Mouse (Mus musculus) ES-Bruce4 (cell line): Measurements from ENCODE around the gene Selenow. TPM values are rescaled to one million over a fixed set of nuclear protein-coding genes. Genes with fewer than 3 reads are reported as not detected.

ENCODE experiments used
- H3K27ac ChIP-seq: 2 replicates; pipeline ENCODE4 v1.5.1; 2012; ENCODE audit warnings: low read length, inconsistent platforms; ENCODE audit not compliant: insufficient read depth
- H3K27me3 ChIP-seq: 2 replicates; pipeline ENCODE4 v1.6.1; 2012; ENCODE audit warnings: mild to moderate bottlenecking, low read length, inconsistent platforms; ENCODE audit not compliant: control insufficient read depth, poor library complexity, insufficient read depth, severe bottlenecking
- H3K36me3 ChIP-seq: 2 replicates; pipeline ENCODE4 v1.6.1; 2012; ENCODE audit warnings: inconsistent platforms, mild to moderate bottlenecking, low read length, moderate library complexity; ENCODE audit not compliant: control insufficient read depth, poor library complexity, insufficient read depth, severe bottlenecking
- H3K4me1 ChIP-seq: one replicate; pipeline ENCODE4 v1.8.1; 2011; ENCODE audit warnings: low read length; ENCODE audit not compliant: control insufficient read depth, insufficient read depth
- H3K4me3 ChIP-seq: 2 replicates; pipeline ENCODE4 v1.5.1; 2011; ENCODE audit warnings: low read depth, mild to moderate bottlenecking, low read length
- H3K9ac ChIP-seq: 2 replicates; pipeline ENCODE4 v1.6.1; 2012; ENCODE audit warnings: low read depth, mild to moderate bottlenecking, inconsistent platforms; ENCODE audit not compliant: poor library complexity, severe bottlenecking
- H3K9me3 ChIP-seq: replicated peaks from 2 replicates; pipeline ENCODE4 v1.6.1; 2012; ENCODE audit warnings: mild to moderate bottlenecking, low read length, inconsistent platforms; ENCODE audit not compliant: control insufficient read depth, poor library complexity, insufficient read depth, severe bottlenecking
- CTCF ChIP-seq: IDR thresholded peaks from one replicate; pipeline ENCODE4 v1.8.1; 2011; ENCODE audit warnings: low read depth, low read length
- EP300 ChIP-seq: IDR thresholded peaks from 2 replicates; pipeline ENCODE4 v1.6.1; 2011; ENCODE audit warnings: low read depth, low read length; ENCODE audit not compliant: insufficient read depth
- POLR2A ChIP-seq: IDR thresholded peaks from one replicate; pipeline ENCODE4 v1.8.1; 2011; ENCODE audit warnings: low read length; ENCODE audit not compliant: insufficient read depth
- polyA plus RNA-seq: library from polyadenylated mRNA; stranded (reverse); fragments of >200 nt; gene quantifications from 2 replicates; pipeline ENCODE4 v1.2.4, GENCODE M21; 2011; ENCODE audit warnings: low read depth; ENCODE audit not compliant: missing spikeins, insufficient read depth, insufficient read length

Gene Selenow
- polyA plus RNA-seq, 1 experiment = 93.1 TPM

DNA sequence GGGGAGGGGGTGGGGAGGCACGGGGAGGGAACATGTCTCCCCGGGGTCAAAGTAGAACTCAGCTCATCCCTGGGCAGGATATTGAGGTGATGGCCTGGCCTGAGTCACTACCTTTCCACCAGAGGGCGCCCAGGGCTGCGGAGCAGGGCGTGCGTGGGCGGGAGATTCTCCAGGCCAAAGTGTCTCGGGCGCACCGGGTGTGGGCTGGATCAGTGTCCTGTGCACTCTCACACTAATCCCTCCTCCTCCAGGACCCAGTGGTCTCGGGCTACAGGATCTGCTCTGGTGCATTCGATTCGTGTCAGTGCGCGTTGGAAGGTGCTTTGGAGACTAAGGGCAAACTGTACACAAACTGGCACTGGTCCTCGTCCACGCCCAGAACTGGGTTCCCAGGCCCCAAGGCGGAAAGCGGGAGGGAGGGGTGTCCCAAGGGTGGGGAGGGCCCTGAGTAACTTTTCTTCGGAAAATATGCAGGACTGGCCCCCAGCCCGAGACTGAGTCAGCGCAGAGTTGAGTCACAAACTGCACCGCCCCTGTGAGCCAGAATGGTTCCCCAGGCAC lies 26.3 kb upstream of the Selenow start:
- Histone ChIP-seq H3K27ac (no peak overlapping the region), H3K36me3 (peaks cover 10% of the 10 kb centered on the region), H3K9ac (peak overlapping the region; percentile 10), H3K4me3 (peak overlapping the region; percentile 38), H3K9me3 (no peaks in the 10 kb centered on the region), H3K27me3 (no peaks in the 10 kb centered on the region), H3K4me1 (peaks cover 3% of the 10 kb centered on the region)
- TF ChIP-seq CTCF (peak; percentile 78), POLR2A (no peak)

DNA sequence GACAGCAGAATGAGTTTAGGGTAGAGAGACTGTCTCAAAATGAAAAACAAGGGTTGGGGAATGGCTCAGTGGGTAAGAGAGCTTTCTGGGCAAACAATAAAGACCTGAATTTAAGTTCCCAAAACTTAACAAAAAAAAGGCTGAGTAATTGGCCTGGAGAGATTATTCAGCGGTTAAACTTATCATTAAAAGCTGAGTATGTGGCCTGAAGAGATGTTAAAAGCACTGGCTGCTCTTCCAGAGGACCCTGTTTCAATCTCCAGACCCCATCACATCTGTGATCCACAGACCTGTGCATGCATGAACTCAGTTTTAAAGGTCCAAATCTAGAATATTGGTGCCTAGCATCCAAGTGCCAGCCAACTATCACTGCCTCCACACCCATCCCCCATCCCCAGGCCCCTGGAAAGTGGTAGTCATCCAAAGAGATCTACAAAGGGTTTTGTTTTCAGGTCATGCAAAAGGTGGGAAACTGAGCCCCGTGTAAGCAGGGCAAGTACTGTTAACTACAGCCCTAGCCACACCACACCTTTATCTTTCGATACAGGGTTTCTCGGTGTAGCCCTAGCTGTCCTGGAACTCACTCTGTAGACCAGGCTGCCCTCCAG lies 25.6 kb upstream of the Selenow start:
- Histone ChIP-seq H3K9ac (peak overlapping the region; percentile 10), H3K27ac (peak overlapping the region; percentile 45)

DNA sequence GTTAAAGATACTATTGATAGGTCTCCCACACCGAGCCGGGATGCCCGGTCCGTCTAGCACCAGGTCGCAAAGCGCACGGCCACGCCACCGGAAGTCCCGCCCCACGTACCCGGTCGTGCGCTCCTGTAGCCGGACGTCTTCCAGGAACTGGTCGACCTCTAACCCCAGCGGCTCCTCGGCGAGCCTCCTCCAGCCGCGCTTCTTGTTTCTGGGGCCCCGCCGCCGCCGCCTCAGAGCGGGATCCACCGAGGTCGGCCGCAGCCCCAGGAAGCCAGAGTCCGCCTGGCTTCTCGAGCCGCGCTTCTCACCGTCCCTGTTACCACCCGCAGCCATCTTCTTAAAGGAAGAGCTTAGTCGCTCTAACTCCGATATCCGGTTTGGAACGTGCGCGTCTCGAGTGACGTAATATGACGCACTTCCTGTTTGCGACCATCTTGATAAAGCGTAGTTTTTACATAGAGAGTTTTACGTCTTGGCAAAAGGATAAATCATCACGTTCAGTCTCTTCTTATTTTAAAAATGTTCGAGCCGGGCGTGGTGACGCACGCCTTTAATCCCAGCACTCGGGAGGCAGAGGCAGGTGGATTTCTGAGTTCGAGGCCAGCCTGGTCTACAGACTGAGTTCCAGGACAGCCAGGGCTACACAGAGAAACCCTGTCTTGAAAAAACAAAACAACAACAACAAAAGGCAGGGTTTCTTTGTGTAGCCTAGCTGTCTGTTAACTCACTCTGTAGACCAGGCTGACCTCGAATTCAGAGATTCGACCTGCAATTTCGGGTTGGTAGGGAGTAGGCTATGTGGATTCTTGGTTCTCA lies 23.7 kb upstream of the Selenow start, which contains the start of gene Nop53:
Gene Nop53 (minus strand): TSS at position 354 of the 816 bp plus-strand sequence.
- peak within 1 kb of the TSS; percentile 93 for H3K9ac ChIP-seq
- H3K4me3 ChIP-seq = peak within 1 kb of the TSS; percentile 86
- no peak for TF ChIP-seq EP300
- TF ChIP-seq CTCF = no peak
- no peak for TF ChIP-seq POLR2A
- H3K4me1 ChIP-seq = peaks cover 3% of the 10 kb centered on the region
- H3K9me3 ChIP-seq = no peaks in the 10 kb centered on the region
- peaks cover 34% of the 10 kb centered on the region for H3K36me3 ChIP-seq
- no peaks in the 10 kb centered on the region for H3K27me3 ChIP-seq
- H3K27ac ChIP-seq = 0 out of 2 replicates have a peak within 1 kb of the TSS, but pooled peaks have one; percentile 42

More for the DNA sequence above, 25.6 kb upstream of the Selenow start:
- Histone ChIP-seq H3K4me3 (peak overlapping the region; percentile 38), H3K4me1 (peaks cover 3% of the 10 kb centered on the region), H3K27me3 (no peaks in the 10 kb centered on the region), H3K36me3 (peaks cover 16% of the 10 kb centered on the region), H3K9me3 (no peaks in the 10 kb centered on the region)
- no peak for TF ChIP-seq POLR2A
- no peak for TF ChIP-seq CTCF
- TF ChIP-seq EP300 = no peak

DNA sequence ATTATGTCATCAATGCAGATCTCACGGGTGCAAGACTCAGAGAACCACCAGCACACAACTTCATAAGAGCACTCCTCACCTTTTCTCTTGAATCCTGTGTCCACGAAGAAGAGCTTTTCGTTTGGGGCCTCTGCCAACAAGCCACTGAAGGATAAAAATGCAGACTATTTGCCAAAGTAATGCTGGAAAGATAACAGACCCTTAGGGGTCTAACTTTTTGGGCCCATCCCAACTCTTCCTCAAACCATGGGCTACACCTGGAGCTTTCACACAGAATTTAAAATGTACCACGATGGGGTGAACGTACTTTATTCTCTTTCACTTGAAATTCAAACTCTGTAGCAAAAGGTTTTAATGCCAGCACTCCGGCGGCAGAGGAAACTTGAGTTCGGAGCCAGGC lies 23.0 kb upstream of the Selenow start:
- Histone ChIP-seq H3K27ac (0 out of 2 replicates have a peak overlapping the region, but pooled peaks have one; percentile 17), H3K4me3 (peak overlapping the region; percentile 86)

DNA sequence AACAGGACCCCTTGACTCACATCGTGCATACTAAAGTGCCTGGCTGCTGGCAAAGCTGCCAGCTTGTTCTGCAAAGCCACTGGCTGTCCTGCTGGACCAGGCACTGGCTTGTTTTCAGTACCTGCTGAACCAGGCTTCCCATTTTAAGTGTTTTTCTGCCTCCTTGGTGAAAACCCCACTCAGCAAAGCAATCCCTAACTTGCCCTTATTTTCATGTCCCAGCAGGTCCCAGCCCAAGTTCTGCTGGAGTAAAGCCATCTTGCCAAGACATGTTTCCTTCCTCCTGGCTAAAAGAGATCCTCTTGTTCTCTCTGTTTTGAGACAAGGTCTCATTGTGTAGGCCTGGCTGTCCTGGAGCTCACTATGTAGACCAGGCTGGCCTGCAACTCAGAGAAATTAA lies 22.1 kb upstream of the Selenow start:
- Histone ChIP-seq H3K4me3 (no peak overlapping the region), H3K9ac (0 out of 2 replicates have a peak overlapping the region, but pooled peaks have one; percentile 93), H3K9me3 (no peaks in the 10 kb centered on the region), H3K36me3 (peaks cover 50% of the 10 kb centered on the region), H3K27ac (no peak overlapping the region), H3K27me3 (no peaks in the 10 kb centered on the region), H3K4me1 (no peaks in the 10 kb centered on the region)
- TF ChIP-seq EP300 (no peak), POLR2A (no peak), CTCF (no peak)

More for the DNA sequence above, 23.0 kb upstream of the Selenow start:
- TF ChIP-seq EP300 (no peak), POLR2A (no peak), CTCF (no peak)
- Histone ChIP-seq H3K27me3 (no peaks in the 10 kb centered on the region), H3K4me1 (no peaks in the 10 kb centered on the region), H3K9me3 (no peaks in the 10 kb centered on the region), H3K36me3 (peaks cover 41% of the 10 kb centered on the region), H3K9ac (peak overlapping the region; percentile 93)
